Mouse (Mus musculus) midbrain, embryonic 15.5 days (tissue): ENCODE data around the gene Pacsin1. TPM values are rescaled to one million over a fixed set of nuclear protein-coding genes. Genes with fewer than 3 reads are reported as not detected.

Experiments used
- ATAC-seq: fragments of 200-750 bp; cut with Nextera tagmentation; replicated peaks from 2 replicates; pipeline ENCODE4 v1.8.0; 2017; ENCODE audit warnings: moderate TSS enrichment
- H3K27ac ChIP-seq: fragments of 300-500 bp; sonication (generic); 2 replicates; pipeline ENCODE4 v1.5.1; 2015; ENCODE audit warnings: mild to moderate bottlenecking, inconsistent platforms
- H3K27me3 ChIP-seq: fragments of 300-500 bp; sonication (generic); replicated peaks from 2 replicates; pipeline ENCODE4 v1.6.1; 2015; ENCODE audit warnings: inconsistent platforms
- H3K36me3 ChIP-seq: fragments of 300-500 bp; sonication (generic); replicated peaks from 2 replicates; pipeline ENCODE4 v1.6.1; 2015; ENCODE audit warnings: inconsistent platforms
- H3K4me1 ChIP-seq: fragments of 300-500 bp; sonication (generic); 2 replicates; pipeline ENCODE4 v1.6.1; 2015; ENCODE audit warnings: inconsistent platforms
- H3K4me2 ChIP-seq: fragments of 300-500 bp; sonication (generic); 2 replicates; pipeline ENCODE4 v1.6.1; 2015; ENCODE audit warnings: inconsistent platforms, mild to moderate bottlenecking, moderate library complexity
- H3K4me3 ChIP-seq: fragments of 300-500 bp; sonication (generic); 2 replicates; pipeline ENCODE4 v1.5.1; 2015; ENCODE audit warnings: mild to moderate bottlenecking, inconsistent platforms
- H3K9ac ChIP-seq: fragments of 300-500 bp; sonication (generic); 2 replicates; pipeline ENCODE4 v1.6.1; 2015; ENCODE audit warnings: mild to moderate bottlenecking, inconsistent platforms
- H3K9me3 ChIP-seq: fragments of 300-500 bp; sonication (generic); 2 replicates; pipeline ENCODE4 v1.6.1; 2016; ENCODE audit warnings: inconsistent platforms
- WGBS: fragments of 180-500 bp; shearing (Covaris S2); methylation state at CpG from one replicate; pipeline ENCODE4 v1.1.7; 2015; ENCODE audit warnings: mixed read lengths; 5-methylcytosine and 5-hydroxymethylcytosine counted together
- polyA plus RNA-seq: library from polyadenylated mRNA; unstranded; fragments of >200 nt; fragmentation: Nextera tagmentation; extraction: Ambion mirVana; gene quantifications from 2 replicates; pipeline ENCODE4 v1.2.1, GENCODE M21; 2015

Pacsin1 gene
- polyA plus RNA-seq, 1 experiment from 2014 or later, result 55.5 TPM

DNA sequence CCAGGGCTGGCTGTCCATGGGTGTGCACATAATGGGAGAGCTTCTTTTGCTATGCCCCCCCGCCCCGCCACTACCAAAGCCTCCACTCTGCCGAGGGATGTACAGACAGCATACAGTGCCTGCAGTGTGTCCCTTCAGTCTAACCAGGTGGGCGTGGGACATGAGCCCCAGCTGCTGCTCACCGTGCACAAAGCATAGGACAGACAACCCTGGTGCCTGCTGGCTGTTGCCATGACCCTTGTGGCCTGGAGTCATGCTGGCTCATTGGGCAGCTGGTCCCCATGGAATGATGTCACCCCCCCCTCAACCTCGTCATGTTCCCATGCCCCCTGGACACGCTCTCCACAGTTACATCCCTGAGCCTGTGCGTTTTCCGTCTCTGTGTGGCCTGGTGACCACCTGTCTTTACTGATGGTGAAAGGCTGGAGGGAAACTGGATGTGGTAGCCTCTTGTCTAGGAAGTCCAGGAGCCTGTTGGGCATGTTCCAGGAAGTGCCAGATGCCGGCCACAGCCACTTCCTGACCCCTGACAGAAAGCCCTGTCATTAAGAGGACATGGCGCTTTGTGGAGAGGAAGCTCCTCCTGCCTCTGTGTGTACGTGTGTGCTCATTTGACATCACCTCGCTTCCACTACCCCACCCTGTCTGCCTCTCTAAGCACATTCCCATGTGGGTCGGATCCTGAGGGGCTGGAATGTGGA is 35.8 kb downstream of the Pacsin1 start:
- Histone ChIP-seq H3K9me3 (no peaks in the 10 kb centered on the region), H3K4me1 (peaks cover 12% of the 10 kb centered on the region), H3K27ac (no peak overlapping the region), H3K36me3 (no peaks in the 10 kb centered on the region), H3K9ac (no peak overlapping the region), H3K27me3 (no peaks in the 10 kb centered on the region), H3K4me2 (no peak overlapping the region), H3K4me3 (no peak overlapping the region)
- WGBS, result 81% methylated on average over 14 of the region's 14 CpGs
- no peak for ATAC-seq

DNA sequence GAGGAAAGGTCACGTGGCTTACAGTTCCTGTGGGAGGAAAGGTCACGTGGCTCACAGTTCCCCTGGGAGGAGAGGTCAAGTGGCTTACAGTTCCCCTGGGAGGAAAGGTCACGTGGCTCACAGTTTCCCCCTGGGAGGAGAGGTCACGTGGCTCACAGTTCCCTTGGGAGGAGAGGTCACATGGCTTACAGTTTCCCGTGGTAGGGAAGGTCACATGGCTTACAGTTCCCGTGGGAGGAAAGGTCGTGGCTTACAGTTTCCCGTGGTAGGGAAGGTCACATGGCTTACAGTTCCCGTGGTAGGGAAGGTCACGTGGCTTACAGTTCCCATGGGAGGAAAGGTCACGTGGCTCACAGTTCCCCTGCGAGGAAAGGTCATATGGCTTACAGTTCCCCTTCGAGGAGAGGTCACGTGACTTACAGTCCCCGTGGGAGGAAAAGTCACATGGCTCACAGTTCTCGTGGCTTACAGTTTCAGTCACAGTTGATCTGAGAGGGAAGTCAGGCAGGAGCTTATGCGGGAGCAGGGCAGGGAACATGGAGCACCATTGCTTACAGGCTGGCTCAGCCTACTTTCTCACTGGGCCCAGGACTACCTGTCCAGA is 44.4 kb downstream of the Pacsin1 start:
- Histone ChIP-seq H3K36me3 (no peaks in the 10 kb centered on the region), H3K9me3 (no peaks in the 10 kb centered on the region), H3K27ac (no peak overlapping the region), H3K9ac (no peak overlapping the region), H3K4me2 (no peak overlapping the region), H3K4me1 (peaks cover 18% of the 10 kb centered on the region), H3K4me3 (no peak overlapping the region), H3K27me3 (0 out of 2 replicates have a peak, but pooled peaks cover 2% of the 10 kb centered on the region)
- no peak for ATAC-seq
- 88% methylated on average over 17 of the region's 17 CpGs for WGBS

DNA sequence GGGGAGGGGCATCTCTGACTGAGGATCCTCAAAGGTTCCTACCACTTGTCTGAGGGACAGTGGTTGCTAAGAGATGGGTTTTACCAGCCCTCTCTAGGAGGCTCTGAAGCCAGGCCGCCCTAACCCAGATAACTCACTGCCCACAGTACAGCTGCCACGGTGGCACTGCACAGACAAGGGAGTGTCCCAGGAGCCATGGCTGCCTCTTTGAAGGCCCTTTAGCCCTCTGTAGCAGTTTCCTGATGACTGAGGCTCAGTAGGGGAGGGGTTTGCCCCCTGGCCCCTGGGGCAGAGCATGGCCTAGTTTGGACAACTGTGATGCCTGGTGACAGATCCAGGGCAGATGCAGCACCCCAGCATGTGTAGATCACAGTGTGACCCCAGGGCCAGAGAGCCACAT is 45.5 kb downstream of the Pacsin1 start:
- H3K27ac ChIP-seq, result no peak overlapping the region
- H3K9ac ChIP-seq, result no peak overlapping the region
- H3K36me3 ChIP-seq, result no peaks in the 10 kb centered on the region; the same call in 1 of the 2 replicates
- peaks cover 18% of the 10 kb centered on the region for H3K4me1 ChIP-seq
- peaks cover 5% of the 10 kb centered on the region; the same call in 1 of the 2 replicates for H3K27me3 ChIP-seq
- ATAC-seq, result 0 out of 2 replicates have a peak, but pooled peaks have one; percentile 28
- WGBS, result 45% methylated on average over 2 of the region's 2 CpGs
- H3K4me3 ChIP-seq, result no peak overlapping the region
- H3K9me3 ChIP-seq, result no peaks in the 10 kb centered on the region
- no peak overlapping the region for H3K4me2 ChIP-seq

DNA sequence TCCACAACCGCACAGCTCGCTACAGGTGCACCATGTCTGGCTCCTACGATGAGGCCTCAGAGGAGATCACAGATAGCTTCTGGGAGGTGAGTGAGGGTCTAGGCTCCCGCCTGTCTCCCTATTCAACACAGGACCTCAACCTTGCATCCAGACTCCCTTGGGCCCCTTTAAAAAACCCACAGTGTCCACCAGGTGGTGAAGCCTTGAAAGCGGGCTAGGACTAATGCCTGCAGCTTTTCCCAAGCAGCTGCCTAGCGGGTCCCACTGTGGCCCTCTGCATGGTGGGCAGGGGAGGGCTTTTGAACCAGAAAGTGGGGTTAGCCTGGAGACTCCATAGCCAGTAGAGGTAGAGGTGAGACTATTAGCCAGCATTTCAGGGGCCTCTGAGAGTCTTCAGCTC is 46.5 kb downstream of the Pacsin1 start:
- Histone ChIP-seq H3K27ac (peak overlapping the region; percentile 50; the same call in 1 of the 2 replicates), H3K9ac (no peak overlapping the region), H3K27me3 (peaks cover 7% of the 10 kb centered on the region), H3K4me3 (no peak overlapping the region), H3K4me1 (peaks cover 18% of the 10 kb centered on the region), H3K4me2 (no peak overlapping the region), H3K9me3 (no peaks in the 10 kb centered on the region), H3K36me3 (no peaks in the 10 kb centered on the region; the same call in 1 of the 2 replicates)
- 0 out of 2 replicates have a peak, but pooled peaks have one; percentile 13 for ATAC-seq
- 70% methylated on average over 6 of the region's 6 CpGs for WGBS

DNA sequence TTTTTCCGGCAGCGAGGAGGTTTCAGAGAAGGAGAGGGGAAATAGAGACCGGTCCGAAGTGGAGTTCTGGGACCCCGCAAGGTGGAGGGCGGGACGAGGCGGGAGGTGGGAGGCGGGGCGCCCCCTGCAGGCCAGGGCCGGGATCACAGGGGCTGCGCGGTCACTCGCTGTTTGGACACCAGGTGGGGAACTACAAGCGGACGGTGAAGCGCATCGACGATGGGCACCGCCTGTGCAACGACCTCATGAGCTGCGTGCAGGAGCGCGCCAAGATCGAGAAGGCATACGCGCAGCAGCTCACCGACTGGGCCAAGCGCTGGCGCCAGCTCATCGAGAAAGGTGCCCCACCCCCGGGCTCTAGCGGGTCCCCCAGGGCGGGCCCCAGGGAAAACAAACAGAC is 47.2 kb downstream of the Pacsin1 start:
- WGBS, result 1% methylated on average over 34 of the region's 34 CpGs
- ATAC-seq, result no peak
- Histone ChIP-seq H3K27me3 (peaks cover 11% of the 10 kb centered on the region), H3K27ac (no peak overlapping the region), H3K4me3 (0 out of 2 replicates have a peak overlapping the region, but pooled peaks have one; percentile 15), H3K4me2 (peak overlapping the region; percentile 43), H3K4me1 (peaks cover 18% of the 10 kb centered on the region), H3K9ac (no peak overlapping the region), H3K36me3 (no peaks in the 10 kb centered on the region; the same call in 1 of the 2 replicates), H3K9me3 (no peaks in the 10 kb centered on the region)

DNA sequence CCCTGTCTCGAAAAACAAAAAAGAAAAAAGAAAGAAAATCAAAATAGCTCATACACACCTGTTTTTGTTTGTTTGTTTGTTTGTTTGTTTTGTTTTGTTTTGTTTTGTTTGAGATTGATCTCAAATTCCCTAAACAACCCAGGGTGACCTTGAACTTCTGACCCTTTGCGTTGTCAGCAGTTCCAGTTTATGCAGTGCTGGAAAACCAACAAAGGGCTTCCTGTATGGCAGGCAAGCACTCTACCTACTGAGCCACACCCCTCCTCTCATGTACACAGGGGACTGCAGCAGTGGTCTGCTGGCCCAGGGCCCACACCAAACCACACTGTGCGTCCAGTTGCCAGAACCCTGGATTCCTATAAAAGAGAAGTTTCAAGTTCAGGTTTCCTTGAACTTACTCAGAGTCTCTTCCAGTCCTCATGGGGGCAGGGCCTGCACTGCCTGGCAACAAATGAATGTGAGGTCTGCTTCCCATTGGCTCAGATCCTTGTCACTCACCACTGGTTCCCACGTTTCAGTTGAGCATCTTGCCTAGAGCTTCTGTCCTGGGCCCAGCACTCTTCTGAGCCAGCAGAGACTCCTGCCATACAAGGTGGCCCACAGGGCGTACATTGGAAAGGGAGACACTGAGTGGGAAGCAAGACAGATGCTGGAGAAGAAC is 48.8 kb downstream of the Pacsin1 start:
- Histone ChIP-seq H3K27ac (no peak overlapping the region), H3K9me3 (no peaks in the 10 kb centered on the region), H3K4me2 (no peak overlapping the region), H3K9ac (no peak overlapping the region), H3K4me3 (no peak overlapping the region), H3K27me3 (peaks cover 11% of the 10 kb centered on the region), H3K4me1 (peaks cover 22% of the 10 kb centered on the region), H3K36me3 (no peaks in the 10 kb centered on the region; the same call in 1 of the 2 replicates)
- ATAC-seq, result no peak
- 65% methylated on average over 5 of the region's 5 CpGs for WGBS

DNA sequence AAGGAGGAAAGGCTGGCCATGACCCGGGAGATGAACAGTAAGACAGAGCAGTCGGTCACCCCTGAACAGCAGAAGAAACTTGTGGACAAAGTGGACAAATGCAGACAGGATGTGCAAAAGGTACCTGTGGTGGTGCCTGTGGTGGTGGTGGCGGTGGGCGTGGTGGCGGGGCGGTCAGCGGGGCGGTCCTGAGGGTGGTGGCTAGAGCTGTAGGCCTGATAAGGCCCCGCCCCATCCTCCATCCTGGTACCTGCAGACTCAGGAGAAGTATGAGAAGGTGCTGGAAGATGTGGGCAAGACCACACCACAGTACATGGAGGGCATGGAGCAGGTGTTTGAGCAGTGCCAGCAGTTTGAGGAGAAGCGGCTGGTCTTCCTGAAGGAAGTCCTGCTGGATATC is 50.4 kb downstream of the Pacsin1 start:
- no peak overlapping the region for H3K27ac ChIP-seq
- H3K9ac ChIP-seq, result no peak overlapping the region
- H3K9me3 ChIP-seq, result no peaks in the 10 kb centered on the region
- H3K36me3 ChIP-seq, result no peaks in the 10 kb centered on the region; the same call in 1 of the 2 replicates
- ATAC-seq, result no peak
- H3K4me1 ChIP-seq, result peaks cover 22% of the 10 kb centered on the region
- no peak overlapping the region for H3K4me2 ChIP-seq
- no peak overlapping the region for H3K4me3 ChIP-seq
- WGBS, result 45% methylated on average over 10 of the region's 10 CpGs
- peaks cover 11% of the 10 kb centered on the region for H3K27me3 ChIP-seq

DNA sequence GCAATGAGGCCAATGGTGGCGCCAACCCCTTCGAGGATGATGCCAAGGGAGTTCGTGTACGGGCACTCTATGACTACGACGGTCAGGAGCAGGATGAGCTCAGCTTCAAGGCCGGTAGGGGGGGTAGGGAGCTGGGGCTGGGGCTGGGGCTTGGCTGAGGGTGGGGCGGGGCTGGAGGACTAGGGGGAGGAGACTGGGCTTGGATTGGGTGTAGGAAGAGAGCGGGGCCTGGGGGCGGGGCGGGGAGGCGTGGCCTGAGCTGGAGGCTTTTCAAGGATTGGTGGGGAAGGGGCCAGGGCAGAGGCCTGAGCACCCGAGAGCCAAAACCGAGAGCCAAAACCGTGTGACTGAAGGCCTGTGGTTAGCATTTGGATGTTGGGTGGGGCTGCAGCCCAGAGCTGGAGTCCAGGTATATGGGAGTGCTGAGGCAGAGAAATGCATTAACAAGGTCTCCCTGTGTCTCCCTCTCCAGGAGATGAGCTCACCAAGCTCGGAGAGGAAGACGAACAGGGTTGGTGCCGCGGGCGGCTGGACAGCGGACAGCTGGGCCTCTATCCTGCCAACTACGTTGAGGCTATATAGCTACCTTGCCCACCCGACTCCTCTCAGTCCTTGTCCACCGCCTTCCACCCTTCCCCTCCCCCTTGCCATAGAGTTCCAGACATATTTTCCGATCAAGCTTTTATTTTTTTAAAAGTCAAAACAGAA is 52.8 kb downstream of the Pacsin1 start:
- Histone ChIP-seq H3K9me3 (no peaks in the 10 kb centered on the region), H3K27ac (no peak overlapping the region), H3K9ac (no peak overlapping the region), H3K27me3 (peaks cover 11% of the 10 kb centered on the region), H3K4me2 (peak overlapping the region; percentile 46), H3K36me3 (no peaks in the 10 kb centered on the region; the same call in 1 of the 2 replicates), H3K4me1 (peaks cover 4% of the 10 kb centered on the region; the same call in 1 of the 2 replicates), H3K4me3 (peak overlapping the region; percentile 15; the same call in 1 of the 2 replicates)
- peak; percentile 76 for ATAC-seq
- 6% methylated on average over 25 of the region's 25 CpGs for WGBS

DNA sequence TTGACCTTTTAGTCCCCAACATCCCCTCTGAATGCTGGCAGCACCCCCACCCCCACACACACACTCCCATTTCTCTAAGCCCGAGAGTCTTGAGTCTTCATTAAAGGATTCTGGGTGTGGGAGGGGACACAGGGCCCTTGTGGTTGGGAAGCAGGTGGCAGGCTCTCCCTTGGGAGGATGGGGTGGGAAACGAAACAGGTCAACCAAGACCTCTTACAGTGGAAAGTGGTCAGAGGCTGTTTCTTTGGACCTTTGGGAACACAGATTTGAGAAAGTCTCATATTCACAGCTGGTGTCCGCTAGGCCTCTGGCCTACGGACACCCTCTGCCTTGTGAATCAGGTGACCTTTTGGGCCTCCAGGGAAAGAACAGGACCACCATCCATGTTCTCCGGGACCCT is 54.3 kb downstream of the Pacsin1 start:
- Histone ChIP-seq H3K27me3 (peaks cover 10% of the 10 kb centered on the region), H3K4me1 (peaks cover 4% of the 10 kb centered on the region; the same call in 1 of the 2 replicates), H3K36me3 (no peaks in the 10 kb centered on the region; the same call in 1 of the 2 replicates), H3K4me2 (no peak overlapping the region), H3K4me3 (no peak overlapping the region), H3K9ac (no peak overlapping the region), H3K9me3 (no peaks in the 10 kb centered on the region), H3K27ac (no peak overlapping the region)
- no peak for ATAC-seq
- 77% methylated on average over 5 of the region's 5 CpGs for WGBS

DNA sequence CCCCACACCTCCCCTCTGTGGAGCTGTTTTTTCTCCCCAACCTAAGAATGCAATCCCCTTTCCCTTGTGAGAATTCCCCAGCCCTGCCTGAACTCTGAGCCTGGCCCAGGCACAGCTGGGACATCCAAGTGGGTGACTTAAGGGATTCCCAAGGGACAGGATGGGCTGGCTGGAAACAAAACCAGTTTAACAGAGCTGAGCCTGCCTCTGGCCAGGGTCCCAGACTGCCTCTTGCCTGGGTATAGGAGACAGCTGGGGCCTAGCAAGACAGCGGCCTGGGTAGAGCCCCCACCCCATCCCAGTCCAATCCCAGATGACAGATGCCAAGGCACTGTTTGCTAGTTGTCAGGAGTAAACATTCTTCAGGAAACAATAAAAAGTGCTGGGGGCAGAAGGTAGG is 57.5 kb downstream of the Pacsin1 start:
- H3K9ac ChIP-seq, result no peak overlapping the region
- ATAC-seq, result no peak
- no peaks in the 10 kb centered on the region for H3K27me3 ChIP-seq
- peaks cover 11% of the 10 kb centered on the region for H3K4me1 ChIP-seq
- WGBS, result 52% methylated on average over 1 of the region's 1 CpGs
- no peak overlapping the region for H3K4me3 ChIP-seq
- H3K36me3 ChIP-seq, result no peaks in the 10 kb centered on the region
- no peak overlapping the region for H3K4me2 ChIP-seq
- H3K9me3 ChIP-seq, result no peaks in the 10 kb centered on the region
- H3K27ac ChIP-seq, result no peak overlapping the region

DNA sequence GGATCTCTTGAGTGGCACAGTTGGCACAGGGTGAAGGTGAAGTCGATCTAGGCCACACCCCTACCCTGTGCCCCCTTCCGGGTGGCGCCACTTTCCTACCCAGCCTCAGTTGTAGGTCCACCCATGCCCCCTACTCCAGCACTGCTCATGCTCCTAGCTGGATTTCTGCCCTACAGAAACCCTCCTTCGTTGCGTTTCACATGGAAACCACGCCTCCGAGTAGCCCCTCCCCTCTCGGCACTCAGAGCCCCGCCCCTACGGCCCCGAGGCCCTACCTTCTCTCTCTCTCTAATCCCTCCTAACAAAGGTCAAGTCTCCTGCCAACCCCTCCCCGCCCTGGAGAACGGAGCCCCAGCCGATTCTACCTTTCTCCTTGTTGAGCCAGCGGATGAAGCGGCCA is 61.5 kb downstream of the Pacsin1 start:
- H3K27me3 ChIP-seq, result no peaks in the 10 kb centered on the region
- 0 out of 2 replicates have a peak overlapping the region, but pooled peaks have one; percentile 1 for H3K9ac ChIP-seq
- peak overlapping the region; percentile 45 for H3K4me2 ChIP-seq
- no peaks in the 10 kb centered on the region for H3K9me3 ChIP-seq
- H3K27ac ChIP-seq, result no peak overlapping the region
- no peaks in the 10 kb centered on the region for H3K36me3 ChIP-seq
- peak overlapping the region; percentile 23 for H3K4me3 ChIP-seq
- WGBS, result 4% methylated on average over 16 of the region's 16 CpGs
- ATAC-seq, result peak; percentile 58; the same call in 1 of the 2 replicates
- peaks cover 13% of the 10 kb centered on the region for H3K4me1 ChIP-seq

DNA sequence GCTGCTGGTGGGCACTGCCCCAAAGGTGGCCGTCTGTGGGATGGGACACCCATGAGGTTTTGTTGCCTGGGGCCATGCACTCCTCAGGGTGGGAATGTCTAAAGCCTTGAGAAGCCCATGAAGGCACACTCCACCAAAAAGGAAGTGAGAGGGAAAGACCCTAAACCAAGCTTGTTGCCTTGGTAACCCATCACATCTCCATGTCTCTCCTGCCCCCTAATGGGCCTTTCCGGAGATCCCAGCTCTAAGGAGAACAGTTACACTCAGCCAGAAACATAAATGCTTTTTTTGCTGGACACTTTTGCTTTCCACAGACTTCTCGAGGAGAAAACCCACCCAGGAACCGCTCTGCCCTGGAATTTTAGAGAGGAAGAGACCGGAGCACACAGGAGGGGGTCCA is 62.9 kb downstream of the Pacsin1 start:
- Histone ChIP-seq H3K27me3 (no peaks in the 10 kb centered on the region), H3K4me3 (no peak overlapping the region), H3K9me3 (no peaks in the 10 kb centered on the region), H3K9ac (no peak overlapping the region), H3K4me1 (peaks cover 13% of the 10 kb centered on the region), H3K36me3 (no peaks in the 10 kb centered on the region), H3K4me2 (no peak overlapping the region), H3K27ac (no peak overlapping the region)
- 53% methylated on average over 5 of the region's 5 CpGs for WGBS
- ATAC-seq, result 0 out of 2 replicates have a peak, but pooled peaks have one; percentile 5
